Mouse (Mus musculus): ENCODE data around the gene Clcc1. TPM values are rescaled to one million over a fixed set of nuclear protein-coding genes. Genes with fewer than 3 reads are reported as not detected.

Gene Clcc1
- total RNA-seq, 4 experiments from 2014 or later: 33.9 to 45.3 (median 37.3) TPM

DNA sequence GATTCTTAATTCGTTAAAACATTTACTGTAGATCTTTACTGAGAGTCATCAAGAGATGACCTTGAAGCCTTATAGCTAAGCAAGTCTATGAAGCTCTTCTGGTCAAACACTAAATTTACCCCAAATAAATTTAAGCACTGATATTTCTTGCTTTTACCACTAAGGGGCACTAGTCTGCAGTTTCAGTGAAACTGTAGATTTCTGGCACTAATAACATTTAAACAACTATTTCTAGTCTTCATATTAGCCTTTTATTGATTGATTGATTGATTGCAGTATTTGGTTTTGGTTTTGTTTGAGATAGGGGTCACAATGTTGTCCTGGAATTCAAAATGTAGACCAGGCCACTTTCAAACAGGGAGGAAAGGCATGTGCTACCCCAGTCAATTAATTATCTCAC is 47.5 kb downstream of the Clcc1 start:
- DNase-seq (ENCODE audit: low spot score in 2 of 2): no peak

DNA sequence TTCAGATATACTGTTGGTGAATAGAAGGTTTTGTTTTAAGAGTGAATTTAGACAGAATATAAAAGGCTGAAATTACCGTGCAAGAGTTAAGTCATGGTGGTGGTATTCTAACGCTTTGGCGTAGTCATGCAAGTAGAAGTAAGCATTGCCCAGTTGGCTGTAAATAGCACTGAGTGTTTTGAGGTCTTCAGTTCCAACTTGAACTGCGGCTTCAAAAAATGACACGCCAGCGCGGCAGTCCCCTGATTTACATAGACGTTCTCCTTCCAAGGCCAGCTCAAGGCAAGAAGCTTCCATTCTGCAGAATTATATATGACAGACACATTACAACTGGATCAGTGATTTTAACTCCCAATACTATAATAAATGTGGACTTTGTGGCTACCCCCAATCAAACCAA is 49.1 kb downstream of the Clcc1 start:
- DNase-seq (ENCODE audit: low spot score in 2 of 2): no peak

DNA sequence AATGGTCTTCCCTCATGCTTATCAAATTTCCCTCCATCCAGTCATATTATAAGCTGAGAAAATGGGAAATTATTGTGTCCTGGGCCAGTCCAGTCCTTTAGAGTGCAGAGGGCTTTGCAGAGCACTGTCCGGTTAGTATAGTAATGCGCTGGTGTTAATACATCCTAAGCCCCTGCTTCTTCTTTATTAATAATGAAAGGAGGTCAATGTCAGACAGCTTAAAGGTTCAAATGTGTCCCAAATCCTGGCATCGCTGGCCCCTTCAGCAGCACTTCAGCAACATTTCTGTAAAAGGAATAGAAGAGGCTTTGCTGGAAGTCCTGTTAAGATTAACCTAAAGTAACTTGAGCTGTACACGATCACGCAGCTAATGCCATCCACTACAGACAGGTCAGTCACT is 57.6 kb downstream of the Clcc1 start:
- DNase-seq (ENCODE audit: low spot score in 2 of 2): no peak

DNA sequence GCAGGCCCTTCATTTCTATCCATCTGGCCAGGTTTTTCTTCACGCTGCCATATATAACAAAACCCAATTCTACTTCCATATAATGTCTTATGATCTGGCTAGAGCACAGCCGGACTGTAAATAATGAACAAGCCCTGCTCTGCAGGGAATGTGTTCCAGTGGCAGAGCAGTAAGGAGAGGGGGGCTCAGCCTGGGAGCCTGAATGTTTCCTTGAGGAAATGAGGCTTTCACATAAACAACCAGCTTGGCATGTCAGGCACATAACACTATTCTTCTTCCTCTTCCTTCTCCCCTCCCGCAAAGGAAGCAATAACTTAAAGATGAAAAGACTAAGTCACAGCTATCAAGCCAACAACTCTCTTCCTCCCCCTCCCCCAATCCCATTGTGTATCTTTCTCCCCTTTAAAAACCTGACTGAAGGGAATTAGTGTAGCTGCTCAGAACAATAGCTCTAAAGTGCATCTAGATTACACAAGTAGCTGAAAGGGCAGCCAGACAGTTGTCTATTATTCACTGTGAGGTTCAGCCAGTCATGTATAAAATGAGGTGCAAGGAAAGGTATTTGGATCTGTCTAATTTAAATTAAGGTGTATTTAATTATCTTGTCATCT is 59.5 kb downstream of the Clcc1 start:
- DNase-seq (ENCODE audit: low spot score in 2 of 2): no peak

DNA sequence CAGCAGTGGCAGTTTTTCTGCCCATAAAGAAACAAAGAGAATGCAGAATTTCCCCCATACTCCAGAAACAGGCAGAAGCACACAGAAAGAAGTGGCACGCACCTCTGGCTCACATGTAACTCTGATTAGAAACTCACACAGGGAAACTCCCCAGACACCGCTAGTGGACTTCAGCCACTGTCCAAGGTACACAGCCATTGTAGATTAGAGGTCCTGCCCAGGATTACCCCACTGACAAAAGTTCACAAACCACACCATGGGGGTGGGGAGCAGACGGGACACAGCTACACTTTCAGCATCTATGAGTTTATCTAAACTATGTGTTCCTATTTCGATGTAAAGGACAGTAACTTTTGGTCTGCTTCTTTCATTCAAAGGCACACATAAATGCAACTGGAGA is 61.1 kb downstream of the Clcc1 start:
- no peak for DNase-seq (ENCODE audit: low spot score in 2 of 2)

DNA sequence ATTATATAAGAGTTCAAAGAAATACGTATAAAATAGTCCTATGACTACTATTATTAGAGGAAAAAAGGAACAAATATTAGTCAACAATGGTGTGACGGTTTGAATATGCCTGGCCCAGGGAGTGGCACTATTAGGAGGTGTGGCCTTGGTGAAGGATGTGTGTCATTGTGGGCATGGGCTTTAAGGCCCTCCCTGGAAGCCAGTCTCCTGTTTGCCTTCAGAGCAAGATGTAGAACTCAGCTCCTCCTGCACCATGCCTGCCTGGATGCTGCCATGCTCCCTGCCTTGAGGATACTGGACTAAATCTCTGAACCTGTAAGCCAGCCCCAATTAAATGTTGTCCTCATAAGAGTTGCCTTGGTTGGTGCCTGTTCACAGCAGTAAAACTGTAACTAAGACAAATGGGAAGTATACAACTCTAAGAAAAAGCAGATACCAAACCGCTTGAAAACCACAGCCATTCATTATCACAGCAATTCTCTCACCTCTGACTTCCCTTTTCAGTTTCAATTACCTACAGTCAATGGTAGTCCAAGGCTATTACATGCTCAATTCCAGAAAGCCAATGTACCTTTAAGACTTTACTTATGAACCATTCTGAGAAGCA is 64.3 kb downstream of the Clcc1 start:
- DNase-seq (ENCODE audit: low spot score in 2 of 2): no peak

DNA sequence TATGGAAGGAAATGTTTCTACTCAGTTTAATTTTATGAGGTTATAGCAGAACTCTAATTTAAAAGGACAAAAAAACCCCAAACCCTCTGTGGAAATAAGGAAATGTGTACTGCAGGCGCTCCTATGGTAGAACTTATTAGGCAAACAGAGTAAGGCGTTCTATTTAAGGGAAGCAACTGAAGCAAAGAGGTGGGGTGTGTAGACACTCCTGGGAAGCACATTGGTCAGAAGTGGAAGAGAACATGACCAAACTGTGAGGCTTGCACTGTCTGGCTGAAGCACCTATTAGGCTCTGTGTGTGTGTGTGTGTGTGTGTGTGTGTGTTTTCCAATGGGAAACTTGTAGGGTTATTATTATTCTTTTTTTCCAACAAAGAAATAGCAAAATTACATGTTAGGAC is 65.6 kb downstream of the Clcc1 start:
- no peak for DNase-seq (ENCODE audit: low spot score in 2 of 2)

DNA sequence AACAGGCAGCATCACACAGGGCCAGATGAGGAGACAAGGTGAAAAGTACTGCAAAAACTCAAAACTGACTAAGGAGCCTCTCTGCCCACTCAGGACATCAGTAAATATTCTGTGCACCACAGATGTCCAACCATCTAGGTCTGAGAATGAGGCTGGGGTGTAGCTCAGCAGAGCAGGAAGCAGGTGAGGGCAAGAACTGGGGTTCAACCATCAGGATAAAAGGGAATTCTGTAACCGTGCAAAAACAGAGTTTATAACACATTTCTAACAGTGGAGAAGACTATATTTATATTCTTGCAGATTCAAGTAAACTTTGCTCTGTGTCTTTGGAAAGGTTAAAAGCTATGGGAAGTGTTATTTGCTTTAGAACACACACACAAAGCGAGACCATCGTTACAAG is 66.0 kb downstream of the Clcc1 start:
- no peak for DNase-seq (ENCODE audit: low spot score in 2 of 2)

DNA sequence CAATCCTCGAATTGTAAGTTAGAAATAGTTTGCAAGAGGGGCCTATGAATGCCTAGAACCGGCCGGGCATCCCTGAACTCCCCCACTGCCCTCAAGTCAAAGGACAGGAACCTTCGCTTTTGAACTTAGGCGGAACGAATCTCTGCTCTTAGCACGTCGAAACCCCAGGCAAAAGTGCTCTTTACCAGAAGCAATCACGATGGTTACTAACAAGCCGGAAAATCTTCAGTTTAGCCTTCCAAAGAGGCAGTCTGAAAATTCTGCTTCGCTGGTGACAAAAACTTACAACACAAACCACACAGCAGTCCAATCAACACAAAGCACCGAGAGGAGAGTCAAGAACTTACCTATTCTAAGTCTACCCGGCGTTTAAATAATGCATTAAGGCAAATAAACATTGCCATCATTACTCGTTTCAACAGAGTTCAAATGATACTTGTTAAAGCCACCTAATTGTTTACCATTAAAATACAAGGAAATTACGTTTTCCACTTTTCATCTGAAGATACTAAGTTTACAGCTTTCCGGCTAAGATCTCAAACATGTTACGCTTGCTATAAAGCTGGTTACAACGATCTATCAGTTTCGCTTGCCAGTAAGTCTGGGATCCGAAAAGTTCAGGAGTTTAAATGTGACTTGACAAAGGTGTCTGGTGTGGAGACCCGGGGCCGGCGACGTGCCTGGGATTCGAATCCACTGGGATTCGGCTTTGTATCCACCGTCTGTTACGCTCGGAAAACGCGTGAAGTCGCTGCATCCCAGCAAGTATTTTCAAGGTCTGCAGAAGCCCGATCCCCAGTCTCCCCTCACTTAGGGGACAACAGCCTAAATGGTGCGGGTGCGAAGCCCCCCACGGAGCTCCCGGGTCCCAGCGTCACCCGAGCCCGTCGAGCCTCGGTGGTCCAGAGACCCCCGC is 67.6 kb downstream of the Clcc1 start:
- peak; percentile 10 to 13 for DNase-seq (ENCODE audit: low spot score in 2 of 2)

DNA sequence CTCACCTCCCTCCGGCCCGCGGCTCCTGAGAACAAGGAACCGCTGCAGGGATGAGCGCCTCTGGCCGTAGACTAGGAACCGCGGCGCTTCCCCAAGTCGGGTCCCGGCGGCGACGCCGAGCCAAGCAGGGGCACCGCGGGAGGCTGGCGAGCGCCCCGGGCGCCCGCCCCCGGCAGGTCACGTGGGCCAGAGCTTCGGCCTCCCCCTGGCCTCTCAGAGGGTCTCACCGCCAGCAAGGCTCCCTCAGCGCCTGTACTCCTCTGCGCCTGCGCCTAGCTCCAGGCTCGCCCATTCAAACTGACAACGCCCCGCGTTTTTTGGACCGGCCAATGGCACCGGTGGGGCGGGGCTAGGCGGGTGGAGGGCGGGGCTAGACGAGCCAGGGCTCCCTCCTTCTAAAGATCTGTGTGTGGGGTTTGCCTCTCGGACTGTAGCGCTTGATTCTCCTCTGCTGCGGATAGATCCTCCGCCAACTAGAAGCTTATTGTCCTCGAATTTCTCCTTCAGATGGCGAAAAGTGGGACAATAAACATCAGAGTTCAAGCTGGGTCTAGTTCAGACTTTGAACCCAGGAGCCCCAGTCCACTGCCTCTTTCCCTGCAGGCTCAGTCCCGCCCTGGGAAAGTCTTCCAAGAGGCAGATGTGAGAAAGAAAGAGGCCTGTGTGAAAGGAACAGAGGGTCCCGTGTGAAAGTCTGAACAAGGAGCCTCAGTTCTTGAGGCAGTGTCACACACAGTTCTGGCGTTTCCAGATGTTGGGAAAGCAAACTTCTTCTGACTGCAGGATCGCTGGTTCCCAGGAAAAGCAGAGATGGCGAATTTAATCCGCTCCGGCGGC is 68.5 kb downstream of the Clcc1 start, which contains the start of gene Gpsm2:
Gpsm2 (minus strand) TSS at position 274 of the 837 bp plus-strand sequence.
- peak; percentile 89 for DNase-seq (ENCODE audit: low spot score in 2 of 2)

DNA sequence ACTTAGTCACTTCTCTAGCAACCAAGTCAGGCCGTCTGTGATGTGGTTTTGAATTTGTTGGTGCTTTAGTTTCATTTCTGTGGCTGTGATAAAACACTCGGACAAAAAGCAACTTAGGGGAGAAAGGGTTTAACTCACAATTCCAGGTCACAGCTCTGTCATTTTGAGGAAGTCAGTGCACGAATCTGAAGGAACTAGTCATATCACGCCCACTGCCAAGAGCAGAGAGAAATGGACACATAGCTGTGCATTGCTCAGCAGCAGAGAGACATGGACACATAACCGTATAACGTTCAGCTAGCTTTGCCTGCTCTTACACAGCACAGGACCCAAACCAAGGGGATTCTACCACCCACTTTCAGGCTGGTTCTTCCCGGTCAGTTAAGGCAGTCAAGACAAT is 72.7 kb downstream of the Clcc1 start:
- DNase-seq (ENCODE audit: low spot score in 2 of 2): no peak

DNA sequence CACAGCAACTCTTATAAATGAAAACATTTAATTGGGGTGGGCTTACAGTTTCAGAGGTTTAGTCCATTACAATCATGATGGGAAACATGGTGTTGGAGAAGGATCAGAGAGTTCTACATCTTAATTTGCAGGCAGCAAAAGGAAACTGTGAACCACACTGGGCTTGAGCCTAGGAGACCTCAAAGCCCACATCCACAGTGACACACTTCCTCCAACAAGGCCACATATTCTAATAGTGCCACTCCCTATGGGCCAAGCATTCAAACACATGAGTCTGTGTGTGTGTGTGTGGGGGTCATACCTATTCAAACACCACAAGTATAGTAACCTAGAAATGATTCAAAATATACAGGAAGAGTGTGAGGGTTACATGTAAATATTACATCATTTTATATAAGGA is 73.6 kb downstream of the Clcc1 start:
- no peak for DNase-seq (ENCODE audit: low spot score in 2 of 2)

DNA sequence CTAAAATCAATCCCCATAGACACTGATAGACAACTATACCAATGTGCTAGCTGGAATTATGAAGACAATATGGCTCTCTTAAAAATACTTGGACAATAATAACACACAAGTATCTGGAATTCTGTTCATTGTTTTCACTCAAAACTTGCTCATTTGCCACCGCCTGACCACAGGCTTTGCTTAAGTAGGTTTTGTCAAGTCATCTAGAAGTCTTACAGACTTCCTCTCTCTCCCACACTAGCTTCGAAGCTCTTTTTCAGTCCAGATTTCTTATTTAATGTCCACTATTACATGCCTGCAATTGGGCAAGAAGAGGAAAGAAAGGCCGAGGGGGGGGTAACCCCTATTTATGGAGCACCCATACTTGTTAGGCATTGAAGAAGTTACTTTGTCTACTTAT is 74.1 kb downstream of the Clcc1 start:
- no peak for DNase-seq (ENCODE audit: low spot score in 2 of 2)

Other genes starting within 250 kb of the Clcc1 start
- gene Celsr2, start 238.4 kb upstream of the Clcc1 start, total RNA-seq (2022): 10 to 100 TPM in 2 of 4 experiments, 1 to 10 TPM in 2; 8.9 to 12.5 (median 9.6) TPM
- gene Sars, start 208.7 kb upstream of the Clcc1 start, total RNA-seq (2022): 100 to 1,000 TPM; 106 to 124 (median 111) TPM
- not detected for gene 1700013F07Rik, start 119.8 kb upstream of the Clcc1 start, total RNA-seq (2022)
- under 1 TPM in 2 of 4 experiments, not detected in 2; 0.19 to 0.31 TPM for gene 5330417C22Rik, start 117.4 kb upstream of the Clcc1 start, total RNA-seq (2022)
- gene Tmem167b, start 91.4 kb upstream of the Clcc1 start, total RNA-seq (2022): 10 to 100 TPM; 14.8 to 16.5 (median 16.1) TPM
- 10 to 100 TPM; 18.6 to 30.2 (median 25.3) TPM for gene Taf13, start 82.2 kb upstream of the Clcc1 start, total RNA-seq (2022)
- gene Wdr47, start 62.6 kb upstream of the Clcc1 start, total RNA-seq (2022): 1 to 10 TPM; 3.5 to 7.7 (median 5.0) TPM
- gene Gpsm2, start 68.4 kb downstream of the Clcc1 start, total RNA-seq (2022): 1 to 10 TPM in 1 of 4 experiments, under 1 TPM in 3; 0.56 to 1.2 (median 0.74) TPM
- under 1 TPM; 0.11 to 0.34 (median 0.15) TPM for gene Aknad1, start 85.7 kb downstream of the Clcc1 start, total RNA-seq (2022)
- gene Stxbp3, start 186.6 kb downstream of the Clcc1 start, total RNA-seq (2022): 10 to 100 TPM; 34.9 to 50.3 (median 38.4) TPM
- not detected for gene Fndc7, start 236.1 kb downstream of the Clcc1 start, total RNA-seq (2022)

All from gastrocnemius, adult 8-10 months (tissue).